Mouse (Mus musculus) cortical plate, adult 2 months (tissue): ENCODE results near the gene Gpa33.

Experiments used
- CTCF ChIP-seq: fragments of 200-500 bp; IDR thresholded peaks from 2 replicates; pipeline ENCODE4 v1.5.1; 2011; ENCODE audit warnings: mild to moderate bottlenecking, control low read depth, low read length; ENCODE audit not compliant: insufficient read depth; ENCODE audit errors: extremely low read depth
- POLR2A ChIP-seq: fragments of 200-500 bp; IDR thresholded peaks from 2 replicates; pipeline ENCODE4 v1.6.1; 2011; ENCODE audit warnings: mild to moderate bottlenecking, low read length, control low read depth; ENCODE audit not compliant: insufficient read depth; ENCODE audit errors: extremely low read depth

DNA sequence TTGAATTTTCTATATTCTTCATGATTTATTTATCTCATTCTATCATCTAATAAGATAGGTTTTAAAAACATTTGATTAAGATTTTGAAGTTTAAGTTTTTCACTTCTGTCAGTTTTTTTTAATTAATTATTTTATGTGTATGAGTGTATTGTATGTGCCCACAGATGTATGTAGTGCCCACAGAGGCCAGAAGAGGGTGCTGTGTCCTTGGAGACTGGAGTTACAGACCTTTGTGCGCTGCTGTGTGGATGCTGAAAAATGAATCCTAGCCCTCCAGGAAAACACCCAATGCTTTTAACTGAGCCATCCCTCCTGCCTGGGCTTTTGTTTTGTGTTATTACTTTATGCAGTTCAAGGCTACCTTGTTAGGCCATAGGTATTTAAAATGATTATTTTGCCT, 7.0 kb upstream of the Gpa33 start:
- TF ChIP-seq POLR2A: no peak
- no peak for TF ChIP-seq CTCF
